Mouse (Mus musculus): ENCODE results near the gene Mttp.
A peak's percentile ranks its signal among the peaks of the same experiment; 100 is the strongest.
"Not testable (repeated sequence)": the region's sequence is repeated elsewhere in the genome, so short reads cannot be mapped to it uniquely, and the experiment has no call there.

The Mttp gene

GRCm38 (mm10) chr3:138144642-138145171 is at the start of gene Mttp:
TSS of gene Mttp (minus strand) at chr3:138144968.
- peak; percentile 66 to 75 for DNase-seq (ENCODE audit: low spot score in 2 of 2)

GRCm38 (mm10) chr3:138193683-138194302 is 49.0 kb upstream of the Mttp start, which contains the start of gene 4930579F01Rik:
TSS of gene 4930579F01Rik (minus strand) at chr3:138193825.
- DNase-seq (ENCODE audit: low spot score in 2 of 2), result no peak

DNA sequence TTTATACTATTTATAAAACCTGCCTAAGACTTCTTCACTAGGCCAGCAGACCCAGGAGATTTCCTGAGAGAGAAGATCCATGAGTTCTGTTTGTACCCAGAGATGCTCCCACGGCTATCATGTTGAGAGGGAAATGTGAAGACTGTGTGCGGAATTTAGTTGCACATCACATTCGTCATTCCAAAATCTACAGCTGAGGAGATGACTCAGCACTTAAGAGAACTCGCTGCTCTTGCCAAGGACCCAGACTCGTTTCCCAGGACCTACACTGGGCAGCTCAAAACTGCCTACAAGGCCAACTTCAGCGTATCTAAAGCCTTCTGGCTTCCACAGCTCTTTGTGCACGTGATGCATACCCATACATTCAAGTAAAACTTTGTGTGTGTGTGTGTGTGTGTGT is 47.5 kb upstream of the Mttp start:
- no peak for DNase-seq (ENCODE audit: low spot score in 2 of 2)

GRCm38 (mm10) chr3:138185995-138186930 is 41.5 kb upstream of the Mttp start:
- DNase-seq (ENCODE audit: low spot score in 2 of 2), result no peak

DNA sequence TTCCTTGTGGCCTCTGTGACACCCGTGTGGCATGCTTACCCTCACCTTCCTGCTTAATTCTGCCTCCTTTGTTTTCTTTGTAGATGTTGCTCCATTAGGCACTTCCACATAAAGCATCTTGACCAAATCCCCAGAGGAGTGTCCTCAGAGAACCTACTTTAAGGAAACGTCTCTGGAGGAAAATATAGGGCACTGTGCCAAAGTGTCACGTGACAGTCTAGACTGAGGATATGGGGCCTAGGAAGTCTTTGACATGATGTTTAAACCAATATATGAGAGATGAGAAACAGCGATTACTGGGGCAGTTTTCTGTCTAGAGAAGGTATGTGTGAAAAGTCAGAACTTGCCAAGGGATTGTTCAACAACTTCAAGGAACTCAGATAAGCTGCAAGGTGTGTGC is 40.5 kb upstream of the Mttp start:
- DNase-seq (ENCODE audit: low spot score in 2 of 2), result no peak

DNA sequence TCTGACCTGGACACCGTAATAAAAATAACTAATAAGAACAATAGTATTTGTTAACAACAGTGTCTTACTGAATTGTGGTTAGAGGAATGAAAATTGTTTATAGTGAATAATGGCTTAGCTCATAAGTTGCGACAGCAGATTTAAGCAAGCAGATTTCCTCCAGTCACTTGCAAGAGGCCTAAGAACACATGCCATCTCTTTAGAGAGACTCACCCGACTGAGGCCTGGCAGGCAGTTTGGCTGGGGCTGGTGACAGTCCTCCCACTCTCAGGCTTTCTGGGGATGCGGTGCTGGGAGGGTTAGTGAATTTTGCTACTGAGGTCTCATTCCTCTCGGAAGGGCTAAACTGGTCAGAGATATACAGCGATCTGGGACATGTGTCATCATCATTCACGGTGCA is 38.6 kb upstream of the Mttp start:
- no peak for DNase-seq (ENCODE audit: low spot score in 2 of 2)

GRCm38 (mm10) chr3:138182019-138182418 is 37.3 kb upstream of the Mttp start:
- no peak for DNase-seq (ENCODE audit: low spot score in 2 of 2)

DNA sequence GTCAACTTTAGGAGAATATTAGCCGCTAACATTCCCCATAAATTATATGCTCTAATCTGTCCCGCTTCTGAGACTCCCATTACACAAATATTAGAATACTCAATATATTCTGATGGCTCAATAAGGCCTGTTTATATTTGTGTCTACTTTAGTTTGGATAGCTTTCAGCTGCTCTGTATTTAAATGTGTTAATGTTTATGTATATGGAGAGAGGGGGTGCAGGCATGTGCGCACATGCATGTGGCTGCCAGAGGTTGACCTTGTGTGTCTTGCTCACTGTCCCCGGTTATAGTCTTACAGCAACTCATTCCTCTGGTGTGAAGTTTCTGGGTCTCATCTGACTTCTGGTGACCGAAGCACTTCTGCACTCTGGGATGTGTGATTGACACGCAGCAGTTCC is 30.8 kb upstream of the Mttp start:
- no peak for DNase-seq (ENCODE audit: low spot score in 2 of 2)

GRCm38 (mm10) chr3:138173291-138173690 is 28.5 kb upstream of the Mttp start:
- DNase-seq (ENCODE audit: low spot score in 2 of 2), result no peak

GRCm38 (mm10) chr3:138162553-138163183 is 17.9 kb upstream of the Mttp start:
- DNase-seq (ENCODE audit: low spot score in 2 of 2), result no peak

DNA sequence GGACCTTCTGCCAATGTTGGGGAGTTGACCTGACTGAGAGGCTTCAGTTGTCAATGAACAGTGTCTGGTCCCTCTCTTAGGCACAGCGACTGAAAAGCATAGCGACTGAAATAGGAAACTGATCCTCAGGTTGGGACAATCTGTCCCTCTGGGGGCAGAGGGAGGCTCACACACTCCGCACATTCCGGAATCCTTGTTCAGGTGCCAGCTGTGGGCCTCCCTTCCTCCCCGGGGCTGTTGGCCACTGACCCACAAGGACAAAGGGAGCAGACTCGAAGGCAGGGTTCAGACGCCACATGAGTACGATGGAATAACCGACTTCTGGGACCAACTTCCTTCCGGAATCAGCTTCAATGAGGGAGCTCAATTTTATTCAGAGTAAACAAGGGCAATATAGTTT is 16.9 kb upstream of the Mttp start:
- no peak for DNase-seq (ENCODE audit: low spot score in 2 of 2)

DNA sequence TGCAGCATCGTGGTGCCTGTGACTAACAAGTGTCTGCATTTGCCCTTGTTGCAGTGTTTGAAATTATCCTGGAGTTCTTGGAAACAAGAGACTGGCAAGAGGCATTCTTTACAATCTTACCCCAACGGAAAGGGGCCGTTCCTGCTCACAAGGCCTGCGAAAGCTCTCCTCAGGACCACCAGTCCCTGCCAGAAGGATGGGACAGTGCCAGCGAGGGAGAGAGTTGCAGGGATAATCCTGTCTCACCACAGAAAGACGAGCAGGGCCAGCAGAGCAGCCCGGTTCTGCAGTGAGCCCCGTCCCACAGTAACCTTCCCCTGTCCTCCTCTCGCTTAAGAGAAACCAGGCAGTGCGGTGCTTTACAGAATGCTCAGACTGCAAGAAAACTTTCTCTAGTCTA is 11.9 kb upstream of the Mttp start:
- DNase-seq (ENCODE audit: low spot score in 2 of 2), result no peak

GRCm38 (mm10) chr3:138155062-138155461 is 10.3 kb upstream of the Mttp start:
- no peak for DNase-seq (ENCODE audit: low spot score in 2 of 2)

DNA sequence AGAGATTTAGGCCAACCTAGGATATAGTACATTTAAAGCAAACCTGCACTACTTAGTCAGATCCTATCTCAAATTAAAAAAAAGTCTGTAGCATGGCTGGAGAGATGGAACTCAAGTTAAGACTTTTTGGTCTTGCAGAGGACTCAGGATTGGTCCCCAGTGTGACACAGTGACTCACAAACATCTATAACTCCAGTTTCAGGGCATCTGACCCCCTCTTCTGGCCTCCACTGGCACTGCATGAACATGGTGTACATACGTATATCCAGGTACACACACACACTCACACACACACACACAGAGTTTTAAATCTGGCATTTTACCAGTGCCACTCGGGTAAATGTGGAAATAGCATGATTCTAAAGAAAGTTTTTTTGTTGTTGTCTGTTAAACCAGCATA is 4.0 kb upstream of the Mttp start:
- no peak for DNase-seq (ENCODE audit: low spot score in 2 of 2)

- no peak for DNase-seq (ENCODE audit: low spot score in 2 of 2)
Observed at GRCm38 (mm10) chr3:138144060-138144641, 617 bp downstream of the Mttp start.

GRCm38 (mm10) chr3:138143315-138144059 is 1.3 kb downstream of the Mttp start, which contains the start of gene Trmt10a:
TSS of gene Trmt10a (plus strand) at chr3:138143448.
- peak; percentile 97 for DNase-seq (ENCODE audit: low spot score in 2 of 2)

DNA sequence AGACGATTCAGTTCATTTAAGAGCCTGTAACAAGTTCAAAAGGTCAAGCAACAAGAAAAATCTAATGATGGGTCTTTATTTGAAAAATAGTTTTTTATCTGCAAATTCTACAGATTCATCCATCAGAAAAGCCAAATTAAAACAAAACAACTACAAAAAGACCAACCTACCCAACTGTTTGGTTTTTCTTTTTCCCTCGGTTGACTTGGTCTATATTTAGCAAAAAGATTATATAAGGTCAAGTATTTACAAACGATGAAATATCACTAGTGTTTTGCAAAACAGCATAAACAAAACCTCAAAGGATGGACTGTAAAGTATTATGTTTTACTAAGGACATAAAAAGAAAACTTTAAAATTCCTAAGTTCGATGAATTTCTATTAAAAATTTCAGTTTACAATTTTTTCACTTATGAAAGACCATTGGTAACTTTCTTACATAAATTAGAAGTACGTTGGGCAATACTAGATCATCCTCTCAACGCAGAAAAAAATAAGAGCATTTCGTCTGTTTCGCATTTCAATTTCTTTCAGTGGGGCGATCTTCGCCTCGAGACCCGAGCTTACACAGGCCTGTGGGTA is 1.9 kb downstream of the Mttp start:
- DNase-seq (ENCODE audit: low spot score in 2 of 2), result no peak

DNA sequence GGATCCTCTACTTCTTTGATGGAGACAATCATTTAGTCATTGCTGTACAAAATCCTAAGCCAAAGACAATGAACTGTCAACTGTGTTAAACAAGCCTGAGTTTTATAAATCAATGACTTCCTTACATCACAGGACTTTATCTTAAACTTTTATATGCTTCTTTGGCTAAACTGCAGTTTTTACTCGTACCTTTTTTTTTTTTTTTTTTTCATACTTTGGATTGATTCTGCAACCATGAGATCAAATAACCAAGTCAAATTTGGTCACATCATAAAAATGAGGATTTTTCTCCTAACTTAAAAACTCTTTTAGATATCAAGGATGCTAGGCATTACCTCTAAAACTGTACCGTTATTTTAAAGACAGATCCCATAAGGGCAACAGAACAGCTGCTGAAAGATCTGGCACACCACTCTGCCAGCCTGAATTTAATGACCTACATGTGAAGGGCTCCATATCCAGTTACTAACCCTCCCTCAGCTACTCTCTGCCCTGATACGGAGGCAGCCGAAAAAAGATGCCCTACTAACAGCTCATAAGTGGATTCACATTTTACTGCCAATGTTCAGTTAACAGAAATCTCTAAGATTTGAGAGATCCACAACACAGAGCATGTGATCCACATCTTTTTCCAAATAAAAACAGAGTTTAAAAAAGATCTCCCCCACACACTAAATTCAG is 2.6 kb downstream of the Mttp start:
- no peak for DNase-seq (ENCODE audit: low spot score in 2 of 2)

DNA sequence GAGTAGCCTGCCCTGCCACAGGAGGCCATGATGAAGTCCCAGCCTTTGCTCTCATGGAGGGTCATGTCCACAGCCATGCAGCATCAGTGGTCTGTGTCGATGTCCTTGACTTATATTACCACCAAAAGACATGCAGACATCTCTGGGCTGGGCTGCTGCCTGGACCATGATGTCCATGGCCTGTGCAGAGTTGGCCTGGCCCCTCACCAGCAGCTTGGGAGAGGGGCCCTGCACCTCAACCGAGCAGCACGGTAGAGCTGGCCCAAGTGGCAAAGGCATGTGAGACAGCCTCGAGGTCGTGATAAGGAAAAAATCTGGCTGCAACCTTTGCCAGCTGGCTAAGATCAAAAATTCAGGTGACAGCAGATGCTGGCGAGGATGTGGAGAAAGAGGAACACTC is 5.1 kb downstream of the Mttp start:
- DNase-seq (ENCODE audit: low spot score in 2 of 2), result no peak

- not testable (repeated sequence) for DNase-seq (ENCODE audit: low spot score in 2 of 2)
Observed at GRCm38 (mm10) chr3:138138146-138138545, 6.6 kb downstream of the Mttp start.

All from right cerebral cortex, postnatal 36 days (tissue).